Mouse (Mus musculus) gonadal fat pad, adult 2 months (tissue): ENCODE results near the gene Gm572. TPM values are rescaled to one million over a fixed set of nuclear protein-coding genes. Genes with fewer than 3 reads are reported as not detected.

Source experiments
- DNase-seq: peaks from one replicate; pipeline ENCODE4 v3.0.0-alpha.2; 2012; ENCODE audit warnings: low read depth
- polyA plus RNA-seq: library from polyadenylated mRNA; depleted of rRNA; stranded (reverse); fragments of >200 nt; gene quantifications from 2 replicates; pipeline ENCODE4 v1.2.3, GENCODE M21; 2012

Gene Gm572
- polyA plus RNA-seq, 1 experiment = not detected

DNA sequence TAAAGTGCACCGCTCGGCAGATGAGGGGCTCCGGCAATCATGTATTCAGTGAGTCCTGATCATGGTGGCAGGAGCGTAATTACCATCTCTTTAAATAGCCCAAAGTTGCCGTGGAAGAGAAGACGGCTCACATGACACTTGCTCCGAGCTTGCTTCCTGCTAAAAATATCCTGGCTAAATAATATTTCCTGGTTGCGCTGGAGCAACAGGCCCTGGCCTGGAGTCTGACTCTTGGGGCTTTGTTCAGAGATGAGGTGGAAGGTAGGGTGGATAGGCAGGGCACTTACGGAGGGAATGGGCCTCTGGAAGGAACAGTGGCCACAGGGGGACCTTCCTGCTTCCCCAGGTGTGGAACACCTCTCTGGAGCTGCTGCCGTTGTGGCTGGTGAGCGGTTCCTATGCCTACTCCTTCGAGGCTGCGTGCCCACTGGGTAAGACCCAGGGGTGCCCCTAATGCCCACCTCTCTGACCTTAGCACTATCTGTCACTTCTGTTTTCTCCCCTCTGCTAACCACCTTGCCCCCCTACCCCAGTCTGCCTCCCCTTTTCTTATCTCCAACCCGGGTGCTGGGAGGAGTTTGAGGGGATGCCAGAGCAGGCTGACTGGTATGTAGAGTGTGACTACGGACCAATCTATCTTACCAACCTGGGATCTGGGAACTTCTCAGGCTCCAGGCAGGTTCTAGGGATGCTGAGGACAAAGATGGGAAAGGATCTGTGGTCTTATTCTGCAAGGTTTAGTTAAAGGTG, 24.1 kb downstream of the Gm572 start:
- no peak for DNase-seq

- DNase-seq = no peak
Measured at GRCm38 (mm10) chr4:148671230-148671947, 28.3 kb downstream of the Gm572 start.

DNA sequence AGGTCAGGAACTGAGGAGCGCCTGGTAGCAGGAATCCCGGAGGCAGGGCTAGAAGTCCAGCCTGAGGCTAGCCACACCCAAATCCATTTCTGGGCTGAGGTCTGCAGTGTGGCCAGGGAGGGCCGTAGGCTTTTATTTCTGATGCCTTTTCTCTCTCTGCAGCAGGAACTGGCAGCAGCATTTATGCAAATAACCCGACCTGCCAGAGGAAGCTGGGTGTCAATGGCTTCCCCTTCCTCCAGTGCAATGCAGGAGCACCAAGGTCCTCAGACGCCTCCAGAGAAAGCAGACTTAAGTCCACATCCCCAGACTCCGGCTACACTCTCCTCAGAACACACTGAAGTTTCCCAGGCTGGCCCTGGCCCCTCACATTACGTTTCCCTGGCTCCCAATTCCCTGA, 31.9 kb downstream of the Gm572 start:
- no peak for DNase-seq

DNA sequence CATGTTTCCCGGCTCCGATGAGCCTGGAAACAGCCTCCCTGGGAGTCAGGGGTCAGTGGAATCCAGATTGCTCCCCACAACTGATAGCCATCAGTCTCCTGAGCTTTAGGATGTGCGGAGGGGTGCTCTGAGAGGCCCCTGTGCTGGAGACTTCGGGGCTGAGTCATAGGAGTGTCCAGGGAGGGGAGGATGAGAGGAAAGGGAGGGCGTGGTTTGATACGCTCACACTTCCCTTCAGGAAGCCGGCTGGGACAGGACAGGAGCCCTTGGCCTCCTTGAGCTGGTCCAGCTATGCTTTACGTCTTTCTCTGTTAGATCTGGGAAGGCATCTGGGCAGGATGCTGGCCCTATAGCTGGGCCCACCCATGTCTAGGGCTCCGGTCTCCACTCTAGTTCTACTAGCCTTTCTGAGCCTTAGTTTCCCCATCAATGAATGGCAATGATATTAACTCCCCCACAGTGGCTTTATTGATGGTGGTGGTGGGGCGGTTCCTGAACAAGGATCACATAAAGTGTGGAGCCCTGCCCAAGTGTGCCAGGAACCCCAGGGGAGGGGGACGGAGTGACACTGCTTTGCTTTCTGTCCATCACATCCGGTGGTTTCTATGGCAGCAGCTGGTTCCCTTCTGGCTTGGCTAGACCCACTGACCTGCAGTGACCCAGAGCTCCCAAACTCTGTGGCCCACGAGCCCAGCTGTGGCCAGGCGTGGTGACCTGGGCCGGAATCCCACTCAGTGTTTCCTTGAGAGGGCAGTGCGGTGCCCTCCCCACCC, 33.3 kb downstream of the Gm572 start:
- DNase-seq = no peak

GRCm38 (mm10) chr4:148676961-148677637, 34.0 kb downstream of the Gm572 start:
- DNase-seq = no peak

DNA sequence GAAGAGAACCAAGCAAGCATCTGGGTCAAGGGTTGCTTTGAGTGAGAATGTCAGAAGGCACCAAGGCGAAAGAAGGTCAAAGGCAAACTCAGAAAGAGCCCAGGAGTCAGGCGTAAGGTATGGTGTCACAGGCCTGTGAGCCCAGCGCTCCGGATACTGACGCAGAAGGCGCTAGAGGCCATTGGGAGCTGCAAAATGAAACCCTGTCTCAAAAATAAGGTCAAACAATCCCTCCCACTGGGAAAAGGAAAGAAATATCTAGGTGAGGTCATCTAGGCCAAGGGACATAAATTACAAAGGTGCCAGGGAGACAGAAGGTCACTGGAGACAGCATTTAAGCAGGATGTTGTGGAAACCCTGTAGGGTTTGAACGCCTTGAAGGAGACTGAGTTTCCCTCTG, 35.0 kb downstream of the Gm572 start:
- no peak for DNase-seq

DNA sequence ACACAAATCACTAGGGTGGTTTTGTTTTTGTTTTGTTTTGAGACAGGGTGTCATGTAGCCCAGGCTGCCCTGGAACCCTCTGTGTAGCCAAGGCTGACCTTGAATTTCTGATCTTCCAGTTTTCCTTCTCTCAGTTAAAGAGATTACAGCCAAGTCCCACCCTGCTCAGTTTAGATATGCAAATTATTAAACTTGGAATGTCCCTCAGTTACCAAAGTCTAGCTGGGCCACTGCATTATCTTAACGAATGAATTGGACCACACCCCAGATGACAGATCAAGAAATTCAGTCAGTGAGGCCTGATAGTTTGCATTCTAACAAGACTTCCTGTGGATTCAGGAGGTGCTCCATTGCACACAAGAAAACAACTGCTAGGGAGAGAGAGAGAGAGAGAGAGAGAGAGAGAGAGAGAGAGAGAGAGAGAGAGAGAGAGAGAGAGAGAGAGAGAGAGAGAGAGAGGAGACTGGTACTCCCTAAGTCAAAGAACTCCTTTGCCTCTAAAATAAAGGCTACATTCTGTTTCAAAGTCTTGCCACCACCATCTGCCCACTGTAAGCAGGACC, 37.5 kb downstream of the Gm572 start:
- DNase-seq = no peak

- DNase-seq = no peak
Measured at GRCm38 (mm10) chr4:148681429-148681828, 38.3 kb downstream of the Gm572 start.

- no peak for DNase-seq
Measured at GRCm38 (mm10) chr4:148682961-148683360, 39.8 kb downstream of the Gm572 start.

DNA sequence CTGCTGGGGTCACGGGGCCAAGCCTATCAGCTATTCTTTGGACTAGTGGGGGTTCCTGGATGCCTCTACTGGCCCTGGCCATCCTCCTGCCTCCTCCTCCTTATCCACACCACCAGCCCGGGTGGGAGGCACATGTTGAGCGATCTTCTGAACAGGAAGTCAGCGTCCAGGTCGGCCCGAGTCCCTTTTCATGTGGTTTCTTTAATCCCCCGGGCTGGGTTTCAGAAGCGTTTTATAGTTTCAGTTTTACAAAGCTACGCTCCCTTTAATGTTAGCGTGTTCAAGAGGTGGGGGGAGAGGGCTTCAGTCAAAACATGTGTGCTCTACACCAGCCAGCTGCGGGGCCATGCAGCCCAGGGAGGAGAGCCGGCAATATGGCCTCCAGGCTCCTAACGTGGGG, 40.4 kb downstream of the Gm572 start:
- DNase-seq = no peak

- DNase-seq = no peak
Measured at GRCm38 (mm10) chr4:148686491-148686941, 43.4 kb downstream of the Gm572 start.

DNA sequence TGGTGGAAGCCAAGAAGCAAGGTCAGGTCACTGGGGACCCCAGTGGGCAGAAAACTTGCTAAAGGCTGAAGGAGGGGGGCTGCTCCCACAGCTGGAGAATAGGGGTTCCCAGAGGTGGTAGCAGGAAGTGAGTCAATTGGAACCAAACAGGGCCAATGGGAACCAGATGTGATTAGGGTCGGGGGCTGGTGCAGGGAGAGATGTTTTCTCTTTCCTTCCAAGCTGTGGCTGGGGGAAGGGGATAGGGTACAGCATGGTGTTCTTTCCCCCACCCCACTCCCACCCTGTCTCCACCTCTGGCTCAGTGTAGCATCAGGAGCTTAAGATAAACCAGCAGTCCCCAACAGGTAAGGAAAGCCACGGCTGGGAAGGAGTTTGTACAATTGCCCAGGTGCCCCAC, 45.0 kb downstream of the Gm572 start:
- no peak for DNase-seq

- no peak for DNase-seq
Measured at GRCm38 (mm10) chr4:148691185-148691584, 48.1 kb downstream of the Gm572 start.

DNA sequence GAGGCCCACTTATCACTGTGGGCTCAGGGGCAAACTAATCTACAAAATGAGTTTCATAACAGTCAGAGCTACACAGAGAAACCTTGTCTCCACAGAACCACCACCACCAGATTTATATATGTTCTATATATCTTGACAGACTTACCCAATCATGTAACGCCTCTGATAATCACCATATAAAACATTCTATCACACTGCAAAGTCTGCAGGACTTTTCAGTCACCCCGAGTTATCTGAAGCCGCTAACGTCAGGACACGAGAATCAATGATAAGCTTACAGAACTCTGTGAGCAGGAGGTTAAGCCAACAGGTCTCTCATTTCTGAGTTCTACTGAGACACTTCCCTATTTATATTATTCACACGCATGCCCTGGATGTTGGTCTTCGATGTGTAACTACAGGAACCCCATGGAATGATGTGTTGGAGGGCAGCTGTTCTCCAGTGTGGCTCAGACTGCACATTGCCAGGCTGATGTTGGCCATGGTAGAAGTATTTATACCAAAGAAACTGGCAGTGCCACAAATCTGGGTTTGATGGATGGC, 50.4 kb downstream of the Gm572 start:
- DNase-seq = no peak

GRCm38 (mm10) chr4:148704756-148705155, 61.6 kb downstream of the Gm572 start:
- no peak for DNase-seq

GRCm38 (mm10) chr4:148708836-148709235, 65.7 kb downstream of the Gm572 start:
- no peak for DNase-seq

DNA sequence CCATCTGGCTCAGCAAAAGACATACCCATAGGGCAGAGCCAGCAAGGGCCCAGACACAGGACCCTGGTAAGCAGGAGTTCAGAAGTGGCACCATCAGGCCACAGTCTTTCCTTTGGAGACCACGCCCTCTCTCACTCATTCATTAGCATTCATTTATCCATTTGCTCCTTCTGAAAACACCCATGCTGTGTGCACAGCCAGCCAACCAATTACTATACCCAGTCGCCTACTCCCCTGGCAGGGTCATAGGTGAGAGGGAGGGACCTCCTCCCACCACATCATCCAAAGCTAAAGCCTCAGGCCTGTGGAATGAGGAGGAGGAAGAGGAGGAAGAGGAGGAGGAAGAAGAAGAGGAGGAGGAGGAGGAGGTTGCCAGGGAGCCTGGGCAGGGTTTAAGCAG, 67.3 kb downstream of the Gm572 start:
- no peak for DNase-seq

DNA sequence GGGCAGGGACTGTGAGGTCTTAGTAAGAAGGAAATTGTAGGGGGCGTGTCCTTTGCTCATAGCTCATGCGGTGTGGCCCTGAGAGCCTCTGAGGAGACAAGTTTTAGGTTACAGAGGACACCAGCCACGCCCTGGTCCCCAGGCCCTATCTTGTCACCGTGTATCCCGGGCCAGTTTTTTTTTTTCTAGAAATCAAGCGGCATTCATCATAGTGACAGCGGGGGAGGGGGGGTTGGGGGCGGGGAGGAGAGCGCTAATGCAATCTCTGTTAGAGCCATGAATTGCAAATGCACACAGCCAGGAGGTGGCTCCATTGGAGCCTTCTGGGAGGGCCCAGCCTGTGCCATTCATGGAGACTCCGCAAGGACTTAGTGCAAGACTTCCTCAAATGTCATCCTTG, 68.2 kb downstream of the Gm572 start:
- DNase-seq = no peak

GRCm38 (mm10) chr4:148712632-148713031, 69.5 kb downstream of the Gm572 start:
- DNase-seq = peak; percentile 65

- DNase-seq = no peak
Measured at GRCm38 (mm10) chr4:148714064-148714463, 70.9 kb downstream of the Gm572 start.

DNA sequence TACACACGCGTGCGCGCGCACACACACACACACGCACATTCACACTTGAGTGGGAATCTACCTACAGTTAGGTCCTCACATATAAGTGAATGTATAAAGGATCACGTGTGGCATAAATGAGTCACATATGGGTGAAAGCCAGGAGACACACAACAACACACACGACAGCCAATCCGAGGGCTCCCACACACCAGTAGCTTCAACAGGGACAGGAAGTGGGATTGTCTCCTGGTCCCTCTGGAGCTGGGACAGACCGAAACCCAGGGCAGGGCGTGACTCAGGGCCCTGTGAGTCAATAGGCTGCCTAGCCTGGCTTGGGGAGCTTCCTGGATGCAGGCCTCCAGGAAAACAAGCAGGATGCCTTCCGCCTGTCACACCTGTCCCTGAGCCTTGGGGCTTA, 71.6 kb downstream of the Gm572 start:
- DNase-seq = no peak
